Mouse (Mus musculus): ENCODE measurements around the gene Ergic1. TPM values are rescaled to one million over a fixed set of nuclear protein-coding genes. Genes with fewer than 3 reads are reported as not detected.
A peak's percentile ranks its signal among the peaks of the same experiment; 100 is the strongest.

Ergic1 gene
- polyA plus RNA-seq, 1 experiment, result 68.6 TPM

- Histone ChIP-seq H3K27ac (ENCODE audit: insufficient read depth, low read depth, low read length) (no peak overlapping the region; the same call in 1 of the 2 replicates), H3K4me3 (ENCODE audit: low read depth, low read length) (no peak overlapping the region), H3K4me1 (ENCODE audit: control insufficient read depth, insufficient read depth, insufficient read length, low read length) (peaks cover 10% of the 10 kb centered on the region), H3K36me3 (ENCODE audit: control insufficient read depth, insufficient read depth, low read length) (no peaks in the 10 kb centered on the region; the same call in 1 of the 2 replicates), H3K27me3 (ENCODE audit: control insufficient read depth, insufficient read depth, low read length) (no peaks in the 10 kb centered on the region)
- 88% methylated on average over 4 of the region's 4 CpGs for WGBS
- no peak for TF ChIP-seq CTCF (IDR thresholded peaks at IDR 0.05; ENCODE audit: extremely low read depth, insufficient read length, insufficient replicate concordance, low read depth, low read length)
- no peak for TF ChIP-seq POLR2A (IDR thresholded peaks at IDR 0.05; ENCODE audit: low read depth, low read length)
Observed at GRCm38 (mm10) chr17:26592510-26592909, 31.2 kb downstream of the Ergic1 start.

- H3K36me3 ChIP-seq (ENCODE audit: control insufficient read depth, insufficient read depth, low read length), result no peaks in the 10 kb centered on the region
- H3K27ac ChIP-seq (ENCODE audit: insufficient read depth, low read depth, low read length), result peak overlapping the region; percentile 10; the same call in 1 of the 2 replicates
- peaks cover 10% of the 10 kb centered on the region for H3K4me1 ChIP-seq (ENCODE audit: control insufficient read depth, insufficient read depth, insufficient read length, low read length)
- TF ChIP-seq CTCF (IDR thresholded peaks at IDR 0.05; ENCODE audit: extremely low read depth, insufficient read length, insufficient replicate concordance, low read depth, low read length) (no peak), POLR2A (IDR thresholded peaks at IDR 0.05; ENCODE audit: low read depth, low read length) (no peak)
- H3K27me3 ChIP-seq (ENCODE audit: control insufficient read depth, insufficient read depth, low read length), result no peaks in the 10 kb centered on the region
- WGBS, result 89% methylated on average over 5 of the region's 5 CpGs
- H3K4me3 ChIP-seq (ENCODE audit: low read depth, low read length), result no peak overlapping the region
Observed at GRCm38 (mm10) chr17:26593199-26593598, 31.9 kb downstream of the Ergic1 start.

GRCm38 (mm10) chr17:26594171-26594570 is 32.9 kb downstream of the Ergic1 start:
- no peak overlapping the region for H3K27ac ChIP-seq (ENCODE audit: insufficient read depth, low read depth, low read length)

GRCm38 (mm10) chr17:26594958-26595357 is 33.7 kb downstream of the Ergic1 start:
- H3K36me3 ChIP-seq (ENCODE audit: control insufficient read depth, insufficient read depth, low read length), result no peaks in the 10 kb centered on the region
- 73% methylated on average over 7 of the region's 7 CpGs for WGBS
- no peaks in the 10 kb centered on the region for H3K27me3 ChIP-seq (ENCODE audit: control insufficient read depth, insufficient read depth, low read length)
- TF ChIP-seq POLR2A (IDR thresholded peaks at IDR 0.05; ENCODE audit: low read depth, low read length) (no peak), CTCF (IDR thresholded peaks at IDR 0.05; ENCODE audit: extremely low read depth, insufficient read length, insufficient replicate concordance, low read depth, low read length) (no peak)
- no peak overlapping the region for H3K4me3 ChIP-seq (ENCODE audit: low read depth, low read length)
- H3K27ac ChIP-seq (ENCODE audit: insufficient read depth, low read depth, low read length), result 0 out of 2 replicates have a peak overlapping the region, but pooled peaks have one; percentile 7
- peaks cover 10% of the 10 kb centered on the region for H3K4me1 ChIP-seq (ENCODE audit: control insufficient read depth, insufficient read depth, insufficient read length, low read length)

More at GRCm38 (mm10) chr17:26594171-26594570, 32.9 kb downstream of the Ergic1 start:
- Histone ChIP-seq H3K4me1 (ENCODE audit: control insufficient read depth, insufficient read depth, insufficient read length, low read length) (peaks cover 10% of the 10 kb centered on the region), H3K36me3 (ENCODE audit: control insufficient read depth, insufficient read depth, low read length) (no peaks in the 10 kb centered on the region), H3K4me3 (ENCODE audit: low read depth, low read length) (no peak overlapping the region), H3K27me3 (ENCODE audit: control insufficient read depth, insufficient read depth, low read length) (no peaks in the 10 kb centered on the region)
- TF ChIP-seq CTCF (IDR thresholded peaks at IDR 0.05; ENCODE audit: extremely low read depth, insufficient read length, insufficient replicate concordance, low read depth, low read length) (no peak), POLR2A (IDR thresholded peaks at IDR 0.05; ENCODE audit: low read depth, low read length) (no peak)
- WGBS, result 91% methylated on average over 7 of the region's 7 CpGs

GRCm38 (mm10) chr17:26595448-26596167 is 34.3 kb downstream of the Ergic1 start:
- Histone ChIP-seq H3K36me3 (ENCODE audit: control insufficient read depth, insufficient read depth, low read length) (no peaks in the 10 kb centered on the region), H3K4me1 (ENCODE audit: control insufficient read depth, insufficient read depth, insufficient read length, low read length) (peaks cover 12% of the 10 kb centered on the region), H3K27ac (ENCODE audit: insufficient read depth, low read depth, low read length) (peak overlapping the region; percentile 32; the same call in 1 of the 2 replicates), H3K27me3 (ENCODE audit: control insufficient read depth, insufficient read depth, low read length) (no peaks in the 10 kb centered on the region), H3K4me3 (ENCODE audit: low read depth, low read length) (no peak overlapping the region)
- 47% methylated on average over 7 of the region's 7 CpGs for WGBS
- no peak for TF ChIP-seq CTCF (IDR thresholded peaks at IDR 0.05; ENCODE audit: extremely low read depth, insufficient read length, insufficient replicate concordance, low read depth, low read length)
- no peak for TF ChIP-seq POLR2A (IDR thresholded peaks at IDR 0.05; ENCODE audit: low read depth, low read length)

GRCm38 (mm10) chr17:26596168-26596658 is 34.9 kb downstream of the Ergic1 start:
- no peaks in the 10 kb centered on the region for H3K36me3 ChIP-seq (ENCODE audit: control insufficient read depth, insufficient read depth, low read length)
- WGBS, result 57% methylated on average over 7 of the region's 7 CpGs
- H3K27ac ChIP-seq (ENCODE audit: insufficient read depth, low read depth, low read length), result peak overlapping the region; percentile 32; the same call in 1 of the 2 replicates
- H3K27me3 ChIP-seq (ENCODE audit: control insufficient read depth, insufficient read depth, low read length), result no peaks in the 10 kb centered on the region
- H3K4me1 ChIP-seq (ENCODE audit: control insufficient read depth, insufficient read depth, insufficient read length, low read length), result peaks cover 17% of the 10 kb centered on the region
- H3K4me3 ChIP-seq (ENCODE audit: low read depth, low read length), result no peak overlapping the region
- TF ChIP-seq CTCF (IDR thresholded peaks at IDR 0.05; ENCODE audit: extremely low read depth, insufficient read length, insufficient replicate concordance, low read depth, low read length), result no peak
- no peak for TF ChIP-seq POLR2A (IDR thresholded peaks at IDR 0.05; ENCODE audit: low read depth, low read length)

GRCm38 (mm10) chr17:26596856-26597481 is 35.7 kb downstream of the Ergic1 start:
- TF ChIP-seq CTCF (IDR thresholded peaks at IDR 0.05; ENCODE audit: extremely low read depth, insufficient read length, insufficient replicate concordance, low read depth, low read length) (no peak), POLR2A (IDR thresholded peaks at IDR 0.05; ENCODE audit: low read depth, low read length) (no peak)
- Histone ChIP-seq H3K4me3 (ENCODE audit: low read depth, low read length) (no peak overlapping the region), H3K4me1 (ENCODE audit: control insufficient read depth, insufficient read depth, insufficient read length, low read length) (peaks cover 22% of the 10 kb centered on the region), H3K27ac (ENCODE audit: insufficient read depth, low read depth, low read length) (no peak overlapping the region), H3K36me3 (ENCODE audit: control insufficient read depth, insufficient read depth, low read length) (no peaks in the 10 kb centered on the region), H3K27me3 (ENCODE audit: control insufficient read depth, insufficient read depth, low read length) (no peaks in the 10 kb centered on the region)
- WGBS, result 70% methylated on average over 6 of the region's 6 CpGs
